Mouse (Mus musculus) hindbrain, embryonic 15.5 days (tissue): ENCODE results near the gene Car11. TPM values are rescaled to one million over a fixed set of nuclear protein-coding genes. Genes with fewer than 3 reads are reported as not detected.

Source experiments
- ATAC-seq: fragments of 200-750 bp; cut with Nextera tagmentation; 2 replicates; pipeline ENCODE4 v1.8.0; 2017; ENCODE audit warnings: low read depth, moderate number of reproducible peaks, moderate TSS enrichment; ENCODE audit not compliant: low FRiP score
- H3K27ac ChIP-seq: fragments of 300-500 bp; sonication (generic); replicated peaks from 2 replicates; pipeline ENCODE4 v1.5.1; 2015; ENCODE audit warnings: mild to moderate bottlenecking, inconsistent platforms
- H3K27me3 ChIP-seq: fragments of 300-500 bp; sonication (generic); 2 replicates; pipeline ENCODE4 v1.6.1; 2015; ENCODE audit warnings: control low read depth, inconsistent platforms
- H3K36me3 ChIP-seq: fragments of 300-500 bp; sonication (generic); 2 replicates; pipeline ENCODE4 v1.6.1; 2015; ENCODE audit warnings: control low read depth, inconsistent platforms
- H3K4me1 ChIP-seq: fragments of 300-500 bp; sonication (generic); replicated peaks from 2 replicates; pipeline ENCODE4 v1.6.1; 2015; ENCODE audit warnings: control low read depth, inconsistent platforms
- H3K4me2 ChIP-seq: fragments of 300-500 bp; sonication (generic); 2 replicates; pipeline ENCODE4 v1.6.1; 2015; ENCODE audit warnings: moderate library complexity, mild to moderate bottlenecking, inconsistent platforms
- H3K4me3 ChIP-seq: fragments of 300-500 bp; sonication (generic); 2 replicates; pipeline ENCODE4 v1.5.1; 2015; ENCODE audit warnings: mild to moderate bottlenecking, inconsistent platforms
- H3K9ac ChIP-seq: fragments of 300-500 bp; sonication (generic); 2 replicates; pipeline ENCODE4 v1.6.1; 2015; ENCODE audit warnings: inconsistent platforms
- H3K9me3 ChIP-seq: fragments of 300-500 bp; sonication (generic); 2 replicates; pipeline ENCODE4 v1.6.1; 2016; ENCODE audit warnings: control low read depth, inconsistent platforms
- WGBS: fragments of 180-500 bp; shearing (Covaris S2); methylation state at CpG from one replicate; pipeline ENCODE4 v1.1.7; 2015; 5-methylcytosine and 5-hydroxymethylcytosine counted together
- polyA plus RNA-seq: library from polyadenylated mRNA; unstranded; fragments of >200 nt; fragmentation: Nextera tagmentation; extraction: Ambion mirVana; gene quantifications from 2 replicates; pipeline ENCODE4 v1.2.1, GENCODE M21; 2015

The Car11 gene
- polyA plus RNA-seq, 1 experiment from 2014 or later: 67.3 TPM

- Histone ChIP-seq H3K4me3 (no peak overlapping the region), H3K27ac (no peak overlapping the region), H3K36me3 (no peaks in the 10 kb centered on the region), H3K9me3 (no peaks in the 10 kb centered on the region), H3K9ac (no peak overlapping the region), H3K4me2 (no peak overlapping the region), H3K27me3 (0 out of 2 replicates have a peak, but pooled peaks cover 6% of the 10 kb centered on the region), H3K4me1 (no peaks in the 10 kb centered on the region)
- 69% methylated on average over 10 of the region's 10 CpGs for WGBS
- ATAC-seq: no peak
Measured at GRCm38 (mm10) chr7:45739820-45740219, 40.2 kb downstream of the Car11 start.

GRCm38 (mm10) chr7:45741308-45741707, 41.7 kb downstream of the Car11 start:
- Histone ChIP-seq H3K4me2 (peak overlapping the region; percentile 36; the same call in 1 of the 2 replicates), H3K36me3 (no peaks in the 10 kb centered on the region), H3K27ac (no peak overlapping the region), H3K9ac (no peak overlapping the region), H3K9me3 (no peaks in the 10 kb centered on the region), H3K27me3 (0 out of 2 replicates have a peak, but pooled peaks cover 6% of the 10 kb centered on the region), H3K4me1 (no peaks in the 10 kb centered on the region), H3K4me3 (no peak overlapping the region)
- 90% methylated on average over 12 of the region's 12 CpGs for WGBS
- no peak for ATAC-seq

- Histone ChIP-seq H3K27ac (no peak overlapping the region), H3K9ac (no peak overlapping the region), H3K27me3 (0 out of 2 replicates have a peak, but pooled peaks cover 6% of the 10 kb centered on the region), H3K36me3 (no peaks in the 10 kb centered on the region), H3K9me3 (no peaks in the 10 kb centered on the region), H3K4me3 (peak overlapping the region; percentile 10), H3K4me1 (no peaks in the 10 kb centered on the region), H3K4me2 (peak overlapping the region; percentile 36)
- ATAC-seq: no peak
- 39% methylated on average over 11 of the region's 11 CpGs for WGBS
Measured at GRCm38 (mm10) chr7:45741777-45742176, 42.1 kb downstream of the Car11 start.

- Histone ChIP-seq H3K4me1 (no peaks in the 10 kb centered on the region), H3K27me3 (0 out of 2 replicates have a peak, but pooled peaks cover 6% of the 10 kb centered on the region), H3K36me3 (no peaks in the 10 kb centered on the region), H3K4me3 (peak overlapping the region; percentile 10), H3K9ac (no peak overlapping the region), H3K9me3 (no peaks in the 10 kb centered on the region), H3K4me2 (peak overlapping the region; percentile 36), H3K27ac (no peak overlapping the region)
- no peak for ATAC-seq
- WGBS: 39% methylated on average over 19 of the region's 19 CpGs
Measured at GRCm38 (mm10) chr7:45742338-45742737, 42.7 kb downstream of the Car11 start.

- no peak overlapping the region for H3K27ac ChIP-seq
- H3K27me3 ChIP-seq: 0 out of 2 replicates have a peak, but pooled peaks cover 6% of the 10 kb centered on the region
- H3K9ac ChIP-seq: no peak overlapping the region
- ATAC-seq: no peak
- WGBS: 39% methylated on average over 2 of the region's 2 CpGs
- no peaks in the 10 kb centered on the region for H3K4me1 ChIP-seq
- H3K9me3 ChIP-seq: no peaks in the 10 kb centered on the region
- no peak overlapping the region for H3K4me2 ChIP-seq
- H3K4me3 ChIP-seq: no peak overlapping the region
- H3K36me3 ChIP-seq: no peaks in the 10 kb centered on the region
Measured at GRCm38 (mm10) chr7:45744387-45744786, 44.7 kb downstream of the Car11 start.

- Histone ChIP-seq H3K9me3 (no peaks in the 10 kb centered on the region), H3K36me3 (no peaks in the 10 kb centered on the region), H3K27ac (no peak overlapping the region), H3K4me2 (no peak overlapping the region), H3K9ac (no peak overlapping the region), H3K4me1 (no peaks in the 10 kb centered on the region), H3K27me3 (0 out of 2 replicates have a peak, but pooled peaks cover 4% of the 10 kb centered on the region), H3K4me3 (no peak overlapping the region)
- WGBS: 65% methylated on average over 6 of the region's 6 CpGs
- ATAC-seq: no peak
Measured at GRCm38 (mm10) chr7:45746518-45746917, 46.9 kb downstream of the Car11 start.

- Histone ChIP-seq H3K4me3 (no peak overlapping the region), H3K27me3 (no peaks in the 10 kb centered on the region), H3K4me1 (no peaks in the 10 kb centered on the region), H3K9ac (no peak overlapping the region), H3K9me3 (no peaks in the 10 kb centered on the region), H3K4me2 (no peak overlapping the region), H3K36me3 (no peaks in the 10 kb centered on the region), H3K27ac (no peak overlapping the region)
- no peak for ATAC-seq
- WGBS: 86% methylated on average over 5 of the region's 5 CpGs
Measured at GRCm38 (mm10) chr7:45747450-45747849, 47.8 kb downstream of the Car11 start.

- WGBS: 78% methylated on average over 7 of the region's 7 CpGs
Measured at GRCm38 (mm10) chr7:45748110-45748509, 48.5 kb downstream of the Car11 start.

GRCm38 (mm10) chr7:45749401-45749800, 49.8 kb downstream of the Car11 start:
- 52% methylated on average over 8 of the region's 10 CpGs for WGBS
- H3K9ac ChIP-seq: no peak overlapping the region
- ATAC-seq: no peak
- H3K4me3 ChIP-seq: no peak overlapping the region
- no peaks in the 10 kb centered on the region for H3K27me3 ChIP-seq
- H3K27ac ChIP-seq: no peak overlapping the region
- no peaks in the 10 kb centered on the region for H3K4me1 ChIP-seq
- no peaks in the 10 kb centered on the region for H3K9me3 ChIP-seq
- H3K36me3 ChIP-seq: no peaks in the 10 kb centered on the region
- no peak overlapping the region for H3K4me2 ChIP-seq

More at GRCm38 (mm10) chr7:45748110-45748509, 48.5 kb downstream of the Car11 start:
- Histone ChIP-seq H3K27me3 (no peaks in the 10 kb centered on the region), H3K27ac (no peak overlapping the region), H3K9me3 (no peaks in the 10 kb centered on the region), H3K4me3 (no peak overlapping the region), H3K4me1 (no peaks in the 10 kb centered on the region), H3K36me3 (no peaks in the 10 kb centered on the region), H3K4me2 (no peak overlapping the region), H3K9ac (no peak overlapping the region)
- ATAC-seq: no peak

- Histone ChIP-seq H3K4me1 (no peaks in the 10 kb centered on the region), H3K4me2 (no peak overlapping the region), H3K9me3 (no peaks in the 10 kb centered on the region), H3K9ac (no peak overlapping the region), H3K27me3 (no peaks in the 10 kb centered on the region), H3K27ac (no peak overlapping the region), H3K36me3 (no peaks in the 10 kb centered on the region), H3K4me3 (no peak overlapping the region)
- no peak for ATAC-seq
- 83% methylated on average over 9 of the region's 9 CpGs for WGBS
Measured at GRCm38 (mm10) chr7:45750162-45750561, 50.5 kb downstream of the Car11 start.

Other genes starting within 250 kb of the Car11 start
- 5,657 and 5,762 TPM in 2 replicates for gene Ftl1, start 240.0 kb upstream of the Car11 start, polyA plus RNA-seq
- gene Bax, start 232.9 kb upstream of the Car11 start, polyA plus RNA-seq: 245 and 250 TPM in 2 replicates
- gene Tulp2, start 218.0 kb upstream of the Car11 start, polyA plus RNA-seq: 0.13 and 0.30 TPM in 2 replicates
- not detected in 2 replicates for gene Gm45808, start 213.0 kb upstream of the Car11 start, polyA plus RNA-seq
- 4.5 and 4.6 TPM in 2 replicates for gene Dhdh, start 211.0 kb upstream of the Car11 start, polyA plus RNA-seq
- gene Nucb1, start 189.4 kb upstream of the Car11 start, polyA plus RNA-seq: 137 TPM in 2 replicates
- gene Ppp1r15a, start 173.6 kb upstream of the Car11 start, polyA plus RNA-seq: 13.8 and 14.4 TPM in 2 replicates
- 2.5 and 3.3 TPM in 2 replicates for gene Plekha4, start 173.5 kb upstream of the Car11 start, polyA plus RNA-seq
- gene Hsd17b14, start 144.9 kb upstream of the Car11 start, polyA plus RNA-seq: 0.18 and 0.26 TPM in 2 replicates
- gene Bcat2, start 129.7 kb upstream of the Car11 start, polyA plus RNA-seq: 22.2 and 22.7 TPM in 2 replicates
- gene Fgf21, start 84.4 kb upstream of the Car11 start, polyA plus RNA-seq: not detected in 2 replicates
- not detected in 2 replicates for gene Fut1, start 82.6 kb upstream of the Car11 start, polyA plus RNA-seq
- gene Izumo1, start 78.0 kb upstream of the Car11 start, polyA plus RNA-seq: 0.08 and 0.09 TPM in 2 replicates
- gene Rasip1, start 72.4 kb upstream of the Car11 start, polyA plus RNA-seq: 20.2 and 24.3 TPM in 2 replicates
- 4.0 and 5.2 TPM in 2 replicates for gene Mamstr, start 59.9 kb upstream of the Car11 start, polyA plus RNA-seq
- gene Fut2, start 33.4 kb upstream of the Car11 start, polyA plus RNA-seq: 0.05 and 0.32 TPM in 2 replicates
- gene Ntn5, start 15.8 kb upstream of the Car11 start, polyA plus RNA-seq: 1.4 and 1.6 TPM in 2 replicates
- gene Sec1, start 5.4 kb upstream of the Car11 start, polyA plus RNA-seq: 0.35 and 0.89 TPM in 2 replicates
- gene Dbp, start 5.2 kb downstream of the Car11 start, polyA plus RNA-seq: 2.9 and 4.1 TPM in 2 replicates
- 528 and 575 TPM in 2 replicates for gene Rpl18, start 15.6 kb downstream of the Car11 start, polyA plus RNA-seq
- gene Sphk2, start 18.2 kb downstream of the Car11 start, polyA plus RNA-seq: 24.4 and 26.9 TPM in 2 replicates
- 0.38 and 0.57 TPM in 2 replicates for gene Fam83e, start 21.4 kb downstream of the Car11 start, polyA plus RNA-seq
- not detected in 2 replicates for gene Spaca4, start 26.0 kb downstream of the Car11 start, polyA plus RNA-seq
- 20.1 and 24.8 TPM in 2 replicates for gene Lmtk3, start 83.9 kb downstream of the Car11 start, polyA plus RNA-seq
- gene Sult2b1, start 84.8 kb downstream of the Car11 start, polyA plus RNA-seq: 6.3 TPM in 2 replicates
- gene Cyth2, start 114.7 kb downstream of the Car11 start, polyA plus RNA-seq: 271 and 286 TPM in 2 replicates
- gene Kcnj14, start 124.9 kb downstream of the Car11 start, polyA plus RNA-seq: 1.1 and 1.6 TPM in 2 replicates
- gene Grwd1, start 131.1 kb downstream of the Car11 start, polyA plus RNA-seq: 41.8 and 43.1 TPM in 2 replicates
- 56.4 and 61.0 TPM in 2 replicates for gene Kdelr1, start 172.9 kb downstream of the Car11 start, polyA plus RNA-seq
- gene Grin2d, start 178.5 kb downstream of the Car11 start, polyA plus RNA-seq: 3.4 and 4.3 TPM in 2 replicates
- 0.34 TPM in 1 of 2 replicates, not detected in the other for gene Syngr4, start 196.9 kb downstream of the Car11 start, polyA plus RNA-seq
- 6.7 and 8.5 TPM in 2 replicates for gene Tmem143, start 197.1 kb downstream of the Car11 start, polyA plus RNA-seq
- 34.1 and 43.6 TPM in 2 replicates for gene Emp3, start 221.6 kb downstream of the Car11 start, polyA plus RNA-seq
- 6.6 and 8.5 TPM in 2 replicates for gene Ccdc114, start 224.2 kb downstream of the Car11 start, polyA plus RNA-seq